Comparison of ENCODE assay signal across 14 mouse cellular contexts in the genomic region with DNA sequence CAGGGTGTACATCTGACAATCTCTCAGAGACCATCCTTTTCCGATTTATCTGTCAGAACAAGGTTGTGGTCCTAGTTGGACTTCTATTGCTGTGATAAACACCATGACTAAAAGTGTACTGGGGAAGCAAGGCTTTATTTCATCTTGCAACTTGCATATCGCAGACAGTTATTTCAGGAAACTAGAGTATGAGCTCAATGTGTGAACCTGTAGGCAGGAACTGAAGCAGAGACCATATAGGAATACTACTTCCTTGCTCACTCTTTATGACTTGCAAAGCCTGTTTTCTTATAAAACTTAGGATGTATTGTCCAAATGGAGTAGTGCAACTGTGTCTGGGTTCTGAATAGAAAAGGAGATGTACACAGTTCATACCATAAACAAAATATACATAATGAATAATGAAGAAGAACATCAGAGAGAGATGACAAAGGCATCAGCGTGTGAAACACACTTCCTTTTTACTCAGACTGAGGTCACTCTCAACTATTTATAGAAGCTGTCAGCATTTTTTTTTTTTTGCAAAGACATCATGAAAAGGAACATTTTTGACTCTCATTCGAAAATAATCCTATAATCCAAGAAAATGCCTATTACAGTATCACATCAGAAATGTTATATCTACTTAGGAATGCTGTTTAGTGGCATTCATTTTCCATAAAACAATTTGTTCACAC.
"Had no signal": no experiment of that assay in that cellular context is flagged by ENCODE, and none has a peak within 500 bp of the region (broad histone marks: within the 10 kb centered on the region; RNA-seq: fewer than 3 reads in every experiment).

No protein-coding gene starts in this region.

- H3K4me1 ChIP-seq: liver, embryonic 13.5 days; midbrain, embryonic 15.5 days; neural tube, embryonic 12.5 days had no signal

- DNase-seq: kidney, adult 2 months; kidney, postnatal 25 days; layer of hippocampus, adult 9-11 months; liver, embryonic 13.5 days; lung, adult 2 months; lung, postnatal 14 days; lung, postnatal 4 days; thymus, postnatal 25 days had no signal

- H3K36me3 ChIP-seq: liver, embryonic 13.5 days; midbrain, embryonic 15.5 days; neural tube, embryonic 12.5 days had no signal

- H3K27ac ChIP-seq: kidney, postnatal 0 days; layer of hippocampus, adult 2 months; liver, embryonic 13.5 days; midbrain, embryonic 15.5 days; neural tube, embryonic 12.5 days; stomach, postnatal 0 days had no signal

- H3K4me3 ChIP-seq: layer of hippocampus, adult 2 months; liver, embryonic 13.5 days; midbrain, embryonic 15.5 days; neural tube, embryonic 12.5 days had no signal

- H3K27me3 ChIP-seq: liver, embryonic 13.5 days; midbrain, embryonic 15.5 days; neural tube, embryonic 12.5 days had no signal

- ATAC-seq: midbrain, embryonic 15.5 days had no signal

- H3K4me2 ChIP-seq: liver, embryonic 13.5 days; midbrain, embryonic 11.5 days; midbrain, embryonic 15.5 days; neural tube, embryonic 12.5 days had no signal

- H3K9ac ChIP-seq: liver, embryonic 13.5 days; midbrain, embryonic 15.5 days; neural tube, embryonic 12.5 days had no signal

- H3K9me3 ChIP-seq: liver, embryonic 13.5 days; midbrain, embryonic 15.5 days; neural tube, embryonic 12.5 days had no signal
